Mouse (Mus musculus) cerebellum, adult 8-10 months (tissue): ENCODE measurements around the gene Mov10.
"Not testable (repeated sequence)": the region's sequence is repeated elsewhere in the genome, so short reads cannot be mapped to it uniquely, and the experiment has no call there.

Experiments used
- DNase-seq: peaks from one replicate; pipeline ENCODE4 v3.0.0; 2022

Gene Mov10

GRCm38 (mm10) chr3:104817991-104818748, at the start of gene Mov10:
Gene Mov10 (minus strand): TSS chr3:104818563.
- peak; percentile 19 for DNase-seq

GRCm38 (mm10) chr3:104866674-104867073, 48.3 kb upstream of the Mov10 start:
- DNase-seq, result not testable (repeated sequence)

GRCm38 (mm10) chr3:104865341-104865788, 47.0 kb upstream of the Mov10 start:
- DNase-seq, result no peak

GRCm38 (mm10) chr3:104864651-104865340, 46.4 kb upstream of the Mov10 start:
- peak; percentile 89 for DNase-seq

GRCm38 (mm10) chr3:104863786-104864650, 45.7 kb upstream of the Mov10 start, which contains the start of the genes St7l and Capza1:
Gene St7l (plus strand): TSS chr3:104864005.
Gene Capza1 (minus strand): TSS chr3:104864505.
- DNase-seq, result peak; percentile 80

- no peak for DNase-seq
Measured at GRCm38 (mm10) chr3:104858560-104858959, 40.2 kb upstream of the Mov10 start.

GRCm38 (mm10) chr3:104856106-104856505, 37.7 kb upstream of the Mov10 start:
- DNase-seq, result no peak

- DNase-seq, result no peak
Measured at GRCm38 (mm10) chr3:104854866-104855265, 36.5 kb upstream of the Mov10 start.

GRCm38 (mm10) chr3:104854465-104854864, 36.1 kb upstream of the Mov10 start:
- DNase-seq, result no peak

GRCm38 (mm10) chr3:104846601-104847000, 28.2 kb upstream of the Mov10 start:
- DNase-seq, result no peak

- DNase-seq, result no peak
Measured at GRCm38 (mm10) chr3:104841049-104841448, 22.7 kb upstream of the Mov10 start.

- no peak for DNase-seq
Measured at GRCm38 (mm10) chr3:104835797-104836196, 17.4 kb upstream of the Mov10 start.

- DNase-seq, result no peak
Measured at GRCm38 (mm10) chr3:104822413-104822812, 4.0 kb upstream of the Mov10 start.

- DNase-seq, result no peak
Measured at GRCm38 (mm10) chr3:104820426-104820825, 2.1 kb upstream of the Mov10 start.

GRCm38 (mm10) chr3:104818749-104819134, 379 bp upstream of the Mov10 start:
- no peak for DNase-seq

GRCm38 (mm10) chr3:104817481-104817990, 827 bp downstream of the Mov10 start:
- peak; percentile 10 for DNase-seq

GRCm38 (mm10) chr3:104816130-104816529, 2.2 kb downstream of the Mov10 start:
- DNase-seq, result no peak

GRCm38 (mm10) chr3:104815346-104815745, 3.0 kb downstream of the Mov10 start:
- no peak for DNase-seq

GRCm38 (mm10) chr3:104814746-104815145, 3.6 kb downstream of the Mov10 start:
- no peak for DNase-seq

- DNase-seq, result not testable (repeated sequence)
Measured at GRCm38 (mm10) chr3:104813227-104813626, 5.1 kb downstream of the Mov10 start.

- no peak for DNase-seq
Measured at GRCm38 (mm10) chr3:104812254-104812653, 6.1 kb downstream of the Mov10 start.

- no peak for DNase-seq
Measured at GRCm38 (mm10) chr3:104811752-104812151, 6.6 kb downstream of the Mov10 start.

- no peak for DNase-seq
Measured at GRCm38 (mm10) chr3:104805539-104805938, 12.8 kb downstream of the Mov10 start.
